Mouse (Mus musculus): ENCODE results near the gene Cdh24.
"Not testable (repeated sequence)": the region's sequence is repeated elsewhere in the genome, so short reads cannot be mapped to it uniquely, and the experiment has no call there.

Cdh24 gene

DNA sequence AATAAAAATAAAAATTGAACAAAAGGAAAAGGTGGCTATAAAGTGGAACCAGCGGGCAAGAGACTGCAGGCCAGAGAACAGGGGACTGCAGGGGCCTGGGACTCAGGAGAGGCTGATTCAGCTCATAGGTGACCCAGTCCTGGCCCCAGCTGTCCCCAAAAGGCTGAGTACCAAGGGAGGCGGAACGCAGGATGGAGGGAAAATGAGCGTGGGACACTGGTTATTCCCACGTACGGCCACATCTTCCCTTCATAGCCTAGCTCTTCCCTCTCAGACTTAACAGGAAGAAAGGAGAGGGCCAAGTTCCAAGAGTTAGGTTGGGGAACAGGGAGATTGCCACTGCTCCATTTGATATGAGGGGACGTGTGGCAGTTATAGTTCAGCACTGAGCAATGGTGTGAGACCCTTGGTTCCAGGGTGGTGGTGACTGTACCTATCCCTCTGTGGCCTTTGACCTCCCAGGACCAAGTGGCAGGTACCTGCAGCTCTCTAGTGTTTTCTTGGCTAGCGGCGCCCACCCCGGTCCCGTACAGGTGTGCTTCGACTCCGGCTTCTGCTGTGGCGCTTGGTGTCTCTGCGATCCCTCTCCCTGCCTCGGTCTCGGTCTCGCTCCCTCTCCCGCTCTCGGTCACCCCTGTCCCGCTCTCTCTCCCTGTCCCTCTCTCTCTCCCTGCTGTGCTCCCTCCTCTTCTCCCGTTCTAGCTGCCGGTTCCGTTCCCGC lies 1.2 kb upstream of the Cdh24 start:
- no peak for DNase-seq

DNA sequence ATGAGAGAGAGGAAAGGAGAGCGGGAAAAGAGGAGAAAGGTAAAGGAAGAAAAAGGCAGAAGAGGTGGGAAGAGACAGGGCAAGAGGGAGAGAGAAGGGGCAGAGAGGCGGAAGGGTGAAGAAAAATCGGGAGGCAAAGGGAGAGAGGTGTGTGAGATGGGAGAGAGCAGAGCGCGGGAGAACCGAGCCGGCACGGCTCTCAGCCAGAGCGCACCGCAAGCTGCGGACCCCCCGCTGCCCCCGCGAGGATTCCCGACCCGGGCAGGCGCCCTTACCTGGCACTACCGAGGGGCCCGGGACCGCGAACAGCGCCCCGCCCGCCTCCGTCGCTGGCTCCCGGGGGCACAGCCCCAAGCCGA lies 239 bp downstream of the Cdh24 start, which contains the start of gene Gm17606:
Gene Gm17606, plus strand, starts transcription at position 7 of the 359 bp plus-strand sequence.
- DNase-seq, result no peak

DNA sequence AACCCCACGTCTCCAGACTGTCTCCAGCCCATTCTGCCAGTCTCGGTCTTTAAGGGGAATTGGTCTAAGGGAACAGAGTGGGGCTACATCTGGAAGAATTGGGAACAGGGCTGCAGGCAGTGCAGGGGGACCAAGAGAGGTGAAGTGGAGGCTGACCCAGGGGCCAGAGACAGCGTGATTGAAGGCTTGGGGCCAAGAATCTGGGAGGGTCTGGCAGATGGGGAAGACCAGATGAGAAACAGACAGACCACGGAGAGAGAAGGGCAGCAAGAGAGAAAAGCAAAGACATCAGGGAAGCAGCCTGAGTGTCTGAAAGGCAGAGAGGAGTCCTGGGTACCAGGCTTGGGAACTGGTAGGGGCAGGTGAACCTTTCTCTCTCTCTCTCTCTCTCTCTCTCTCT lies 1.0 kb downstream of the Cdh24 start:
- no peak for DNase-seq

DNA sequence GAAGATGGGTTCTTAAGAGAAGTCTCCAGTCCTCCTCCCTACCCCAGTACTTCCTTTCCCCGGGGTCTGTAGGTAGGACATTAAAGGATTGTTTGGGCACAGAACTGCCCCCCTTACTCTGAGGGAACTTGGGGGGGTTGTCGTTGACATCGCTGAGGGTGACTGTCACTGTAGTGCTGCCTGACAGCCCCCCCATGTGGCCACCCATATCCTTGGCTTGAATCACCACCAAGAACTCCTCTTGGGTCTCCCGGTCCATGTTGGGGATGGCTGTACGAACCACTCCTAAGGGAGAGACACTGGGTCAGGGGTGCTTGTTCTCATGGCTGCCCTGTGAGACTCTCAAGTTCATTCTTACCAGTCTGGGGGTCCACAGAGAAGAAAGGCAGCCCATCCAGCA lies 3.0 kb downstream of the Cdh24 start:
- DNase-seq, result no peak

DNA sequence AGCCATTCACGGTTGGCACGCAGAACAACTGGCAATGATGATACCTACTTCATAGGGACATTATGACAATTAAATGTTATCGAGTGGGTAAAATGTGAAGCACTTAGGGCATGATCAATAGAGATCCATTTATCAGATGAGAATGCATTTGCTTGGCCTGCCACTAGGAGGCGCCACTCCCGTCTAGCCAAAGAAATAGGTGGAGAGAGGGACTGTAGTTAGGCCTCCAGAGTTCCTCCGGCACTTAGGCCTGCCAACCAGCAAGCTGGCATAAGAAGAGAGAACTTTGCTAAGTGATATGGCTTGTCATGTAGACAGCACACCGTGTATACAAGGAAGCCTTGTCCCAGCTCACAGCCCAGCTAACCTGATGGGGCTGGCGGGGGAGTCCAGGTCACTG lies 4.2 kb downstream of the Cdh24 start:
- DNase-seq, result no peak

DNA sequence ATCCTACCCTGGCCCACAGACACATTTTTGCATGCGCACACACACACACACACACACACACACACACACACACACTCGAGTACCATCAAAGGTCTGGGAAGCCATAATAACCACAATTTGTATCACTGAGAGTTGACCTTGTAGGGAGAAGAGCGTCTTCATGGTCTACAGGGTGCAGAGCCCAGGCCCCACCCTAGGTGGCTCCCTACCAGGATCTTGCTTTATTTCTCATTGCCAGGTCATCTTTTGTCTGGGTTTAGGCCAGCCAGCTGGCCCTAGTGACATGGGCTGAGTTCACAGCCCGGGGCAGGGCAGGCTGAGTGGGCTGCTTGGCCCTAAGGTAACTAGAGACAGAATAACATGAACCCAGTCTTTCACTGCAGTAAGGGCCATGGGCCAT lies 7.0 kb downstream of the Cdh24 start:
- no peak for DNase-seq

DNA sequence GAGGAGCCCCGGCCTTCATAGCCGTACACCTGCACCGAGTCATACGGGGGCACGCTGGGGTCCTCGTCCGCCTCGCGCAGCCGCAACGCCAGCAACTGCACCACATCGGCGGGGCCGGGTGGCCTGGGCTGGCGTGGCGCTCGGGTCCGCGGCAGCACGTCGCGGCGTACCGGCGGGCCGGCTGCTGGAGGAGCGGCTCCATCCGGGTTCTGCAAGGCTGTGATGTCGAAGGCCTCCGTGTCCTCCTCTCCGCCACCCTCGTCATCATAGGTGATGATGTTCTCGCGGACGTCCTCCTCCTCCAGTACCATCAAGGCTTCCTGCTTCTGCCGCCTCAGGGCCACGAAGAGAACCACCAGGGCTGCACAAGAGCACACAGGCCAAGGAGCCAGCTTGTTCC lies 8.9 kb downstream of the Cdh24 start:
- DNase-seq, result no peak

DNA sequence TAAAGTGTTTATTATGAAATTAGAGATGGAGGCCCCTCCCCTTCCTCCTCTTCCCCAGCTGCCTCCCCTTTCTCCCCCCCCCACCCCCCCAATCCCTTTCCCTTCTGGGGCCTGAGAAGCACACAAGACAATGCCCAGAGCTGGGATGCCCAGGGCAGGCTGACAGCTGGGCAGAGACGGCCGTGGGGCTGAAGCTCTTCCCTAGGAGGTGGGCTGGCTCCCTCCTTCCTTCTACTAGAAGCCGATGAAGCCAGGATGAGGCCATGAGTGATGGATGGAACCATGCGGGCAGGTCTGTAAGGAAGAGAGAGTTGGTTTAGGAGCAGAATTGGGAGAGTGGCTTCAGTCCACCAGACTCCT lies 9.9 kb downstream of the Cdh24 start:
- DNase-seq, result no peak

DNA sequence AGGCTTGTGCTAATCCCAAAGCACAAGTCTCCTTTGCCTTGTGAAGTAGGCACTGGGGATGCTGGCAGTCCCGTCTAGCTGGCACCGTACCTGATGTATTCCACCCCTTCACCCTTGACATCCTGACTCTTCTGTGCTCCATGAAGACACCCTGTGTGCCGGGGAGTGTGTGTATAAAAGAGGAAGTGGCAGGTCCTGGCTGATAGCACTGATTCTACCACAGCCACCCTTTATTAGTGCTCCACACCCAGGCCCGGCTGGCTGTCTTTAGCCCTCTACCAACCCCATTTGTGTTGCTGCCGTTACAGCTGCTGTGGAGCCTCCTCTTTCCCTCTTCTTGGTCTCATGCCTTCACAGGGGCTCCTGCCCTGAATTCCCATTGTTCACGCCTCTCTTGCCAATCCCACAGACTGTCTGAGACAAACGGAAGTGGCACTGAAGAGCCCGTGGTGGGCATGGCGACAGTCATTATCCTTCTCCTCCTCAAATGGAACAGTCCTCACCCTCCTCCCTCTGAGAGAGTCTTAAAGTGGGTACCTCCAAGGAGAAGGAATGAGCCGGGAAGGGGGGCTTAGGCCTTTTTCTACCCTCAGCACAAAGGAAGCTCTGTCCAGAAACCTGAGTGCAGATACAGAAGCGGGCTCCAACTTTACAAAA lies 10.5 kb downstream of the Cdh24 start:
- no peak for DNase-seq

DNA sequence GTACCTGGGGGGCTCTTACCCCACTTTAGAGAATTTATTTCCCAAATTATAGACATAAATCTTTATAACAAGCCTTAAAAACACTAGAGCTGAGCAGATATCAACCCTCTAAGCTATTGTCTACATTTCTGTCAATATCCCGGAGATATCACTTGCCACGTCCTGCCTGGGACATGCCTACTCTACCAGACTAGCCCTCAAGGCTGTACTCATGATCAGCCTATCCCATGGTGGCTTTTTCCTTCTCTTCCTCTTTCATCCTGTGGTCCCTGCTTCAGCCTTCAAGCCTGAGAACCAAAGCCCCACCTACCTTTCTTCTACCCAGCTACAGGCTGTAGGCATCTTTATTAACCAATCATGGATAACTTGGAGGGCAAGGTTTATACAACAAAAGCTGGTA lies 11.4 kb downstream of the Cdh24 start:
- no peak for DNase-seq

DNA sequence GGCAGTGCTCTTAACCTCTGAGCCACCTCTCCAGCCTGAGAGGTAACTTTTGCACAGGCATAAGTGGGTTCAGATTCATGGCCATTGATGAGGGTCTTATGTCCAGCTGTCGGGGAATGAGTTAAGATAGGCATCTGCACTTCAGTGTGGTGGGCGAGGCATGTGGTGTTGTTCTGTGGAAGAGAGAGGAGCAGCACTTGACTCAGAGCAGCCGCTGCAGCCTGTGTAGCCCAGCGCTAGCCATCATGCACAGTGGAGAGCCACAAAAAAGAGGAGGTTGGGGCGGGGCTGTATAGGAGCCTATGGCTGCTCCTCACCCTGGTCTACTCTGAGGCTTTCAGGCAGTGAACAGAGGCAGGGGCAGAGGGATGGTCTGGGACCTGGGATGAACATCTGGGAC lies 13.1 kb downstream of the Cdh24 start:
- no peak for DNase-seq

DNA sequence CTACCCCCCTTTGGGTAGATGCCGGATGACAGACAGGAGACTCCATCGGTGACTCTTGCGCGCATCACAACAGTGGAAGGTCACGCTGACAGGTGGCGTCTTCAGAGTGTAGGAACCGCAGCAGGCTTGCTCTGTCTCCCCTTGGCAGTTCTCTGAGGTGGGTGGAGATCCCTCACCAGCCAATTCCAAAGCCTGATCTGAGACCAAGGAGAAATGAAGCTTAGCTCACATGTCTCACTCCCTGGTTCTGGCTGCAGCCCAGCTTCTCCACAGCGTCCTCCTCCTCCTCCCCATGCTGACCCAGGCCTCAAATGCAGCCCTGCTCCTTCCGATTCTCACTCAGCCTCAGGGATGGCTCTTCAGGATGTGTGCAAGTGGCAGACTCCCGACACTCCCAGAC lies 16.2 kb downstream of the Cdh24 start:
- no peak for DNase-seq

DNA sequence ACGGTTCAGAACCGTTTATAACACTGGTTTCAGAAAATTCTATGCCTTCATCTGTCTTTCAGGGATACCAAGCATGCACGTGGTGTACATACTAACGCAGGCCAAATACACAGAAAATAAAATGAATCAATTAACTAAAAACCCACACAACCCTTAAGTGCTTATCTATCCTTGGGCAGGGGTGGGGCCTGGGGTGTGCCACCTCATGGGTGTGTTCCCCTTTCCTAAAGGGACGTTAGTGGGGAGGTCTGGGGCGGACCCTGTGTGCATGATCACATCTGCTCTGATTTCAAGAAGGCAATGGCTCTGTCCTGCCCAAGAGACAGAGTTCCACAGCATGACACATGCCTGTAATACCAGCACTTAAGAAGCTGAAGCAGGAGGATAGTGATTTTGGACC lies 17.8 kb downstream of the Cdh24 start:
- DNase-seq, result no peak

DNA sequence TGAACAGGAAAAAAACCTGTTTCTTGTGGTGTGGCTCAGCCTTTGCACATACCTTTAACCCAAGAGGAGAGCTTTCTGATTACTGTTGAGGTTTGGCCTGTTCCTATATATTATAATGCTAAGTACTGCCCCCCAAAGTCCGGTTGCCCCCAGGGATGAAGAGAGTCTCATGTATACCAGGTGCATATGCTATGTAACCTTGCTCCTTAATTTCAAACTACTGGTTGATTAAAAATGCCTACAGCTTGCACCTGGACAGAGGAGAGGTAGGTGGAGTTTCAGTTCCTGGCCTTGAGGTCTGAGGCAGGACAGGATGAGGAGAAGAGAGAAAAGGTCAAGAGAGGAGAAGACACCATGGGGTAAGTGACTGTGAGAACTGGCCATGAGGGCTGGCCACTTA lies 20.0 kb downstream of the Cdh24 start, which contains the start of gene Psmb11:
Gene Psmb11, plus strand, starts transcription at position 301 of the 400 bp plus-strand sequence.
- DNase-seq, result no peak

DNA sequence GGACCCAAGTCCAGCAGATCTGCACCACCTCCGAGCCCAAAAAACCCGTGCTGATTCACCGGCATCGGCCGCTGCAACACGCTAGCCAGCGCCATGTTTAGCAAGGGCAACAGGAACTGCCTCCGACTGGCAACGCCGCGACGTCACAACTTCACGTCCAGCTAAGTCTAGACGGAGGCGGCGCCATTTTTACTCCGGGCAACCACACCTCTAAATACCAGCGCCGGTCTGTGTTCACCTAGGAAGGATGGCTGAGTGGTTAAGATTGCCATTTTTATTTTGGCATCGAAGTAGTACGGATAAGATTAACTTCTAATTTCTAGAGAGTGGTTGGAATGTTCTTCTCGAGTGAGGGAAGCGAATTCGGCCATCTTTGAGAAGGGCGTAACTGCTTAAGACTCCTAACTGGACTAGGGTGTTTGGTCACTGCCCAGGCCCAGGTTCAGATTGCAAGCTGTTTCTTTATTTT lies 23.2 kb downstream of the Cdh24 start, which contains the start of gene Psmb5:
Gene Psmb5, minus strand, starts transcription at position 126 of the 469 bp plus-strand sequence.
- DNase-seq, result peak; percentile 91

DNA sequence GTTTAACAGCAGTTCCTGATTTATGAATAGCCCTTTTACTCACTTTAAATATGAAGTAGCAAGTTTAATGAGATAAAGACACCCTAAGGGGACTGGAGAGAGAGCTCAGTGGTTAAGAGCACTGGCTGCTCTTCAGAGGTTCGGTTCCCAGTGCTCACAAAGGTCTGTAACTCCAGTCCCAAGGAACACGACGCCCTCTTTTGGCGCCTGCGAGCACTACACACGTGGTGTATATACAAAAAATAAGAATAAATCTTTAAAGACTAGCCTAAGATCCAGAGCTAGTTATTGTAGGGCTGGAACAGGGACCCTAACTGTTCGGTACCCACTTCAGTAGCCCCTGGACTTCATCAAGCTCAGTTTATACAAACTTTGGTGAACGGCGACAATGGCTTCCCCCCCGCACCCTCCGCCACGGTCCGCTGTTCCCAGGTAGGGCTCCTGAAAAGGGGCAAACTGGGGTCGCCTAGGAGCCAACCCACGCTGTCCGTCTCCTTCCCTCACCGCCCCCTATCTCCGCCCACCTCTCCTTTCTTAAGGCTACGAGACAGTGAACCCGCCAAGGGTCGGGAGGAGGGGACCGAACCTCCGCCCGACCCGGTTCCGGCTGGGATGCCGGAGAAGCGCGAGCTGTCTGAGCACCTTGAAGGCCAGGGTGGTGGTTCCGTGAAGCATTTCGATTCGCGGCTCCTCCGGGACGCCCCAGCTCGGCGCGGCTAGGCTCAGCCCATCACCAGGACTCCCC lies 23.8 kb downstream of the Cdh24 start:
- no peak for DNase-seq

DNA sequence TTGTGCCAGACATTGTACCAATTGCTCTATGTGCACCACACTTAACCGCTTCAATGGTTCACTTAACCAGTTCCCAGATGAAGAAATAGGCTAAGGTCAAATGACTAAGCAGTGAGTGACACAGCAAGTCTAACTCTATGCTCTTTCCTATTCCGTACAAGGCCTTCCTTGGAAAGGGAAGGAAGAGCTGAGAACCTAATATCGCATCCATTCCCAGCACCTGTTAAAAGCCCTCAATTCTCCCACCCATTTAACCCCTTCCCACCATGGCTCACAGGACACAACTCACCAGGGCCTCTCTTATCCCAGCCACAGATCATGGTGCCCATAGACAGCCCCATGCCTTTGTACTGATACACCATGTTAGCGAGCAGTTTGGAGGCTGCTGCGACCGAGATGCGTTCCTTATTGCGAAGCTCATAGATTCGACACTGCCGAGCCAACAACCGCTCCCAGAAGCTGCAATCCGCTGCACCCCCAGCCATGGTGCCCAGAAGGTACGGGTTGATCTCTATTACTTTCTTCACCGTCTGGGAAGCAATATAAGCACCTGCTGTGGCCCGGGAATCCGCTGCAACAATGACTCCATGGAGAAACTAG lies 24.8 kb downstream of the Cdh24 start:
- no peak for DNase-seq

DNA sequence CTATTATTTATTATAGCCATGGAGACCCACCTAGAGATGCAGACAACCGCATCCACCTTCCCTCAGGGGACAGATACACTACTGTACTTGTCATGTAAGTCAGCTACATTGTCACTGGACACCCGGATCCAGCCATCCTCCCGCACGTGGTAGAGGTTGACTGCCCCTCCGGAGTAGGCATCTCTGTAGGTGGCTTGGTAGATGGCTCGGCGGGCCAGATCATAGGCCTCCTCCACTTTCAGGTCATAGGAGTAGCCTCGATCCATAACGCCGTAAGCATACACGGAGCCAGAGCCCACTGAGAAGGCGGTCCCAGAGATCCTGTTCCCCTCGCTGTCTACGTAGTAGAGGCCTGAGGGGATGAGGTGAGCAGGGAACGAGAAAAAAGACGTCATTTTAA lies 27.0 kb downstream of the Cdh24 start:
- DNase-seq, result not testable (repeated sequence)

DNA sequence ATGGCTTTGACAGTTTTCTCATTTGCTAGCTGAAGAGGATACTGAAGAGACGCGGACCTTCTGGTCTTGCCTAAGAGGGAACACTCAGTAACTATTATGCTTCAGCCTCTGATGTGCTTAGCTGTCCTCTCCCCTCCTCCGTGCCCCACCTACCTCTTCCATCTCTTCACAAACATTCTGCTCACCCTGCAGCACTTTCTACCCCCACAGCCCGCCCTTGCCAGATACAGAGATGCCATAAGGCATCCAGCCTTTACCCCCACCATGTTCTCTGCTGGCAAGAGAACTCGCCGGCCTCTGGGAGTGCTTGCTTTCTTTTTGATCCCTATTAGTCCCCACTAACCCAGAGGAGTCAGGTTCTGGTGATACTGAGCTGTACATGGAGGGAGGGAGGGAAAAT lies 30.5 kb downstream of the Cdh24 start:
- no peak for DNase-seq

DNA sequence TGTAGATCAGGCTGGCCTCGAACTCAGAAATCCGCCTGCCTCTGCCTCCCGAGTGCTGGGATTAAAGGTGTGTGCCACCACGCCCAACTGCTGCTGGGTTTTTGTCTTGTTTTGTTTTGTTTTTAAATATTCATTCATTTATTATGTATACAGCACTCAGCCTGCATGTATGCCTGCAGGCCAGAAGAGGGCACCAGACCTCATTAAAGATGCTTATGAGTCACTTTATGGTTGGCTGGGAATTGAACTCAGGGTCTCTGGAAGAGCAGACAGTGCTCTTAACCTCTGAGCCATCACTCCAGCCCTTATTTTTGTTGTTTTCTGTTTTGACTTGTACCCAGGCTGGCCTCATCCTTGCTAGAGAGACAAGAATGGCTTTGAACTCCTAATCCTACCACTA lies 31.2 kb downstream of the Cdh24 start:
- no peak for DNase-seq

DNA sequence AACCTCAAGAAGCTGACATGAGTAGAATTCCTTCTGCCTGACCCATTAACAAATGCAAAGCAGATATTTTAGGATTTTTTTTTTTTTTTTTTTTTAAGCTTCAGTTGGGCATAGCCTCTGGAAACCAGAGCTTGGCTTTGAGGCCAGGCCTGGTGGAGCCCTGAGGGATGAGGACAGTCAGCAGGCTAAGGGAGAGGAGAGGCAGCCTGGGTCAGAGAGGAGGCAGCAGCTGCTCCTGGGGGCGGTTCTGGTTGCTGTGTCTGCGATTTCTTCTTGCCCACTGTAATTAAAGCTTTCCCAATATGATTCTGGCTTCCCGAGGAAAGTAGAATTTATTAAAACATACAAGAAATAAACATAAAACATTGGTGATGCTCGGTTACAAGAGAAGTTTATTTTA lies 31.9 kb downstream of the Cdh24 start:
- no peak for DNase-seq

DNA sequence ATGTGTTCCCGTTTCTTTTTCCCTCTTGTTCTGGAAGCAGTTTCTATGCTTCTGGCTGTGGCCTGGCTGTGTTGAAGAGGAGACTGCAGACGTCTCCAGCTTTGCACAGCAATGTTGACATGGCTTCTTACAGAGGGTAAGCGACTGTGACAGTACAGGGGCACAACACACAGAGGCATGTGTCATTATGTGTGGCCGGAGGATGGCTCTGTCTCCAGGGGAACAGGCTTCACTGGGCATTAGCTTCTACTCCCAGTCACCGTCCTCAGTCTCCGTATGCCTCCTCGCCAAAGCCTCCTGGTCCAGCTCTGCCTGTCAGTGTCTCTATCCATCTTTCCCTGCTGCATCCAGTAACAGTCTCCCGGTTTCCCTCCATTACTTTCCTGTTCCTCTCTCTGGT lies 33.9 kb downstream of the Cdh24 start:
- no peak for DNase-seq

DNA sequence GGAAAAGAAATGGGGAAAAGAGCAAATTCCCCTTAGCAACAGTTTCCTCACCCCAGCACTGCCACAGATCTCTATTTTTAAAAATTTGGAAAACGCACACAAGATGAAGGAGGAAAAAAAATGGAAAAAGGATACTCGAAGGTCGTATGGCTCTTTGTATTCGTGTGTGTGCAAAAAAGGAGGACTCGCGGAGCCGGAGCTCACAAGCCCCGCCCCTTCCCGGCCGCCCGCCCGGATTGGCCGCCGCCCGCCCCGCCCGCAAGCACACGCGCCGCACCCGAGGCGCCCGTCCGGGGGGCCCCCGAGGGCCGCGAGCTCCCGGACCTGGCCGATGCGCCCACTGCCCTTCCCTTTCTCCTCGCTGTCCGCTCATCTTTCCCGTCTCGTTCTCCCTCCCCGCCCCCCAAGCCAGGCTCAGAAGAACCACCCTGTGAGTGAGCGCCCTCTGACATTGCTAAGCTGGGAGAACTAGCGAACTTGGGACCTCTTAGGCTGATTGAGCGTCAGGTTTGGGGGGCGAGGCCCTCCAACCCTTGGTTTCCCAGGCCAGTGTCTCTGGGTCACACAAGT lies 35.3 kb downstream of the Cdh24 start, which contains the start of gene 4931414P19Rik:
Gene 4931414P19Rik, minus strand, starts transcription at position 242 of the 570 bp plus-strand sequence.
- DNase-seq, result peak; percentile 65

Measured in kidney, adult 11 months (tissue).